9 mouse cellular contexts compared by ENCODE assay signal in genomic region chr2:33217425-33217794, GRCm38 (mm10). TPM values are rescaled to one million over a fixed set of nuclear protein-coding genes. Genes with fewer than 3 reads are reported as not detected.
DNase-seq lines count a peak whose midpoint lies in the region; ATAC-seq lines count a peak whose summit lies in the region.
"Had no signal": no experiment of that assay in that cellular context is flagged by ENCODE, and none has a peak within 500 bp of the region (broad histone marks: within the 10 kb centered on the region; RNA-seq: fewer than 3 reads in every experiment).

No protein-coding gene starts in this region.

- H3K36me3 ChIP-seq in heart, embryonic 13.5 days, result peaks cover 19% of the 10 kb centered on the region
- no peaks in the 10 kb centered on the region for H3K36me3 ChIP-seq in hindbrain, embryonic 15.5 days
- H3K36me3 ChIP-seq in neural tube, embryonic 12.5 days, result peaks cover 6% of the 10 kb centered on the region; the same call in 1 of the 2 replicates

- no peak for DNase-seq in heart, adult 8-10 months (ENCODE audit: low spot score)
- no peak for DNase-seq in right cerebral cortex, adult 2 months (ENCODE audit: low spot score in 2 of 2)
- no peak for DNase-seq in urinary bladder, postnatal 25 days (ENCODE audit: low spot score)
- DNase-seq: gastrocnemius, postnatal 10 days had no signal

- H3K4me1 ChIP-seq in heart, embryonic 13.5 days, result peaks cover 61% of the 10 kb centered on the region
- peaks cover 5% of the 10 kb centered on the region; the same call in 1 of the 2 replicates for H3K4me1 ChIP-seq in brown adipose tissue, adult 24 weeks (ENCODE audit: control insufficient read depth, insufficient read depth, insufficient read length, low read length)
- H3K4me1 ChIP-seq in hindbrain, embryonic 15.5 days (replicated peaks), result peaks cover 50% of the 10 kb centered on the region
- peaks cover 38% of the 10 kb centered on the region for H3K4me1 ChIP-seq in neural tube, embryonic 12.5 days

- WGBS in heart, embryonic 13.5 days, result 30% methylated on average over 3 of the region's 3 CpGs
- 55% methylated on average over 3 of the region's 3 CpGs for WGBS in hindbrain, embryonic 15.5 days
- 63% methylated on average over 3 of the region's 3 CpGs for whole genome bisulfite sequencing in neural tube, embryonic 12.5 days

- no peak for ATAC-seq in heart, embryonic 13.5 days (ENCODE audit: extremely low read depth, insufficient number of reproducible peaks, low FRiP score, low TSS enrichment)
- no peak for ATAC-seq in hindbrain, embryonic 15.5 days (ENCODE audit: low FRiP score, low read depth)
- no peak for ATAC-seq in neural tube, embryonic 12.5 days (ENCODE audit: low FRiP score, low read depth)
- ATAC-seq in erythroblast, adult 5-6 weeks (replicated peaks; ENCODE audit: low FRiP score, poor library complexity, severe bottlenecking), result no peak

- peak overlapping the region; percentile 88 for H3K4me2 ChIP-seq in heart, embryonic 13.5 days
- H3K4me2 ChIP-seq in hindbrain, embryonic 15.5 days, result peak overlapping the region; percentile 42
- peak overlapping the region; percentile 74 for H3K4me2 ChIP-seq in neural tube, embryonic 12.5 days (replicated peaks)

- H3K4me3 ChIP-seq in heart, embryonic 13.5 days, result peak overlapping the region; percentile 66
- peak overlapping the region; percentile 69 for H3K4me3 ChIP-seq in brown adipose tissue, adult 24 weeks (ENCODE audit: insufficient read depth, low read depth, low read length)
- no peak overlapping the region for H3K4me3 ChIP-seq in hindbrain, embryonic 15.5 days
- no peak overlapping the region for H3K4me3 ChIP-seq in neural tube, embryonic 12.5 days

- H3K9ac ChIP-seq in heart, embryonic 13.5 days, result peak overlapping the region; percentile 82
- H3K9ac ChIP-seq in hindbrain, embryonic 15.5 days, result no peak overlapping the region
- peak overlapping the region; percentile 74; the same call in 1 of the 2 replicates for H3K9ac ChIP-seq in neural tube, embryonic 12.5 days

- H3K27me3 ChIP-seq in heart, embryonic 13.5 days (replicated peaks), result no peaks in the 10 kb centered on the region
- no peaks in the 10 kb centered on the region for H3K27me3 ChIP-seq in hindbrain, embryonic 15.5 days
- no peaks in the 10 kb centered on the region for H3K27me3 ChIP-seq in neural tube, embryonic 12.5 days (replicated peaks)

- H3K27ac ChIP-seq in heart, embryonic 13.5 days (replicated peaks), result peak overlapping the region; percentile 92
- H3K27ac ChIP-seq in brown adipose tissue, adult 24 weeks (replicated peaks; ENCODE audit: low read depth, low read length), result peak overlapping the region; percentile 50
- no peak overlapping the region for H3K27ac ChIP-seq in hindbrain, embryonic 15.5 days (replicated peaks)
- no peak overlapping the region for H3K27ac ChIP-seq in neural tube, embryonic 12.5 days

- no peaks in the 10 kb centered on the region for H3K9me3 ChIP-seq in heart, embryonic 13.5 days
- no peaks in the 10 kb centered on the region for H3K9me3 ChIP-seq in hindbrain, embryonic 15.5 days
- H3K9me3 ChIP-seq in neural tube, embryonic 12.5 days, result no peaks in the 10 kb centered on the region

RNA-seq across cellular contexts. Expression of gene Angptl2, which starts 1.5 kb away (rescaled TPM):
- polyA plus RNA-seq in heart, embryonic 13.5 days (2015; fragmentation: Nextera tagmentation; extraction: Ambion mirVana), result 55.4 and 59.0 TPM in 2 replicates
- total RNA-seq in heart, adult 8-10 months (2022), result 10 to 100 TPM; 32.9 to 57.7 (median 53.5) TPM
- polyA plus RNA-seq in brown adipose tissue, adult 24 weeks (2012; ENCODE audit: insufficient read depth, insufficient read length, missing spikeins), result 32.8 and 34.1 TPM in 2 replicates
- 18.4 and 18.5 TPM in 2 replicates for polyA plus RNA-seq in hindbrain, embryonic 15.5 days (2015; fragmentation: Nextera tagmentation; extraction: Ambion mirVana)
- 23.4 and 24.9 TPM in 2 replicates for polyA plus RNA-seq in neural tube, embryonic 12.5 days (2016; fragmentation: Nextera tagmentation; extraction: Ambion mirVana)
- total RNA-seq in erythroblast, adult 5-6 weeks (2015; ENCODE audit: low replicate concordance), result 1.0 TPM in 1 of 2 replicates, not detected in the other
- total RNA-seq in erythroblast, adult 5-6 weeks (2017; ENCODE audit: low replicate concordance), result 0.70 TPM in 1 of 2 replicates, not detected in the other

Comparison
In these comparisons a context has a peak if more than half of its experiments do, and no peak if none do; other contexts are left out.
1. H3K27ac ChIP-seq: peak in heart, embryonic 13.5 days (single experiment) and brown adipose tissue, adult 24 weeks (single experiment); none in hindbrain, embryonic 15.5 days (single experiment) and neural tube, embryonic 12.5 days (single experiment).
2. H3K4me3 ChIP-seq: peak in heart, embryonic 13.5 days (single experiment) and brown adipose tissue, adult 24 weeks (single experiment); none in hindbrain, embryonic 15.5 days (single experiment) and neural tube, embryonic 12.5 days (single experiment).
3. Peak in every context shown above with its lines, with median percentiles within 50 percentile points of each other: H3K4me2 ChIP-seq.